Mouse (Mus musculus) embryonic fibroblast, embryonic 13.5 days (primary cell): ENCODE results near the gene Baz2b. TPM values are rescaled to one million over a fixed set of nuclear protein-coding genes. Genes with fewer than 3 reads are reported as not detected.
"Not testable (repeated sequence)": the region's sequence is repeated elsewhere in the genome, so short reads cannot be mapped to it uniquely, and the experiment has no call there.

Experiments used
- H3K27ac ChIP-seq: 2 replicates; pipeline ENCODE4 v1.5.1; 2012; ENCODE audit warnings: low read length, control low read depth, inconsistent platforms; ENCODE audit not compliant: insufficient read depth
- H3K4me1 ChIP-seq: 2 replicates; pipeline ENCODE4 v1.6.1; 2011; ENCODE audit warnings: low read length; ENCODE audit not compliant: control insufficient read depth, insufficient read depth
- H3K4me3 ChIP-seq: 2 replicates; pipeline ENCODE4 v1.5.1; 2011; ENCODE audit warnings: mild to moderate bottlenecking, control low read depth, low read length; ENCODE audit not compliant: insufficient read depth
- CTCF ChIP-seq: IDR thresholded peaks from 2 replicates; pipeline ENCODE4 v1.5.1; 2011; ENCODE audit warnings: mild to moderate bottlenecking, control low read depth, low read length, moderate library complexity, borderline replicate concordance; ENCODE audit not compliant: insufficient read depth
- POLR2A ChIP-seq: IDR thresholded peaks from 2 replicates; pipeline ENCODE4 v1.6.1; 2011; ENCODE audit warnings: low read depth, mild to moderate bottlenecking, control low read depth, low read length, moderate library complexity
- polyA plus RNA-seq: library from polyadenylated mRNA; stranded (reverse); fragments of >200 nt; gene quantifications from 2 replicates; pipeline ENCODE4 v1.2.4, GENCODE M21; 2011; ENCODE audit warnings: low read depth; ENCODE audit not compliant: missing spikeins, insufficient read length

Gene Baz2b
- polyA plus RNA-seq, 1 experiment = 31.9 TPM

DNA sequence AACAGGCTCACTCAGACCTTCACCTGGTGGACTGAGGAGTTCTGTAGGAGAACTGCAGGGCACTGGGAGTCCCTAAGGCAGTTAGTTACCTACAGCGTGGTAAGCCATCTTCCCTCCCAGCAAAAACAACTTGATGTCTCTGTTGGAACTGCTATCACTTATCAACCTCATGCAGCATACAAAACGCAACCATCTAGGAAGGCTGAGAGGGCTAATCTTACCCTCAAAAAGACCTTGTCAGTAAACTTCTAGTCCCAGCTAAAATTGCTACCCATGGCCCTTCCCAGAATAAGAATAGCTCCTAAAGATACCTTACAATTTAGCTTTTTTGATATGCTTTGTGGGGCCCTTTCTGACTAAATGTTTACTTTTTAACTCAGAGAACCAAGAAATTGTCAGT is 67.4 kb downstream of the Baz2b start:
- H3K4me3 ChIP-seq = no peak overlapping the region
- no peak overlapping the region for H3K27ac ChIP-seq
- no peaks in the 10 kb centered on the region for H3K4me1 ChIP-seq
- TF ChIP-seq CTCF (no peak), POLR2A (no peak)

DNA sequence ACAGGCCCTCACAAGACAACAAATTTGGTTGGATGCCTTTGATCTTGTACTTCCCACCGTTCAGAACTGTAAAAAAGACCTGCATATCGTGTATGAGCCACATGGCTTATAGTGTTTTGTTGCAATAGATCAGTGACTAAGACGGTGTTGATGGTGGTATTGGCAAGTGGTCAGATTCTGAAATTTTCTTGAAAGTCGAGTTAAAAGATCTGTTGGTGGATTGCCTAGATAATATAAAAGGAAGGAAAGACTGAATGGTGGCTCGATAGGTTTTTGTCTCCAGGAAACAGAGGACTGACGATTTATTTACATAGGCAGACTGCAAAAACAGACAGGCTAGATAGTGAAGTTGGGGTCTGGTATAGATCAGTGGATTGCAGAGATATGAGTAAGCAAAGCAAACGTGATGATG is 70.9 kb downstream of the Baz2b start:
- no peaks in the 10 kb centered on the region for H3K4me1 ChIP-seq
- no peak overlapping the region for H3K27ac ChIP-seq
- no peak for TF ChIP-seq CTCF
- no peak for TF ChIP-seq POLR2A
- no peak overlapping the region for H3K4me3 ChIP-seq

DNA sequence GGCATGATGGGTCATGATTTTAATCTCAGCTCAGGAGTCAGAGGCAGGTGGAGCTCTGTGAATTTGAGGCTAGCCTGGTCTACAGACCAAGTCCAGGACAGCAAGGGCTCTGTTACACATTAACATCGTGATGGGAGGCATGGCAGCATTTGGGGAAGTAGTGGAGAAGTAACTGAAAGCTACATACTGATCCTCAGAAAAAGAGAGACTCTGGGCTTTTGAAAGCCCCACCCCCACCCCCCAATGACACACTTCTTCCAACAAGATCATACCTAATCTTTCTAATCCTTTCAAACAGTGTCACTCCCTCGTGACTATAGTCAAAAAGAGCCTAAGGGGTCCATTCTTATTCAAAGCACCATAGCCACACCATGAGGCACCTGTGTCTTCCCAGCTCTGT is 73.8 kb downstream of the Baz2b start:
- H3K4me1 ChIP-seq = no peaks in the 10 kb centered on the region; the same call in 1 of the 2 replicates
- TF ChIP-seq CTCF (no peak), POLR2A (no peak)
- H3K4me3 ChIP-seq = no peak overlapping the region
- H3K27ac ChIP-seq = no peak overlapping the region

DNA sequence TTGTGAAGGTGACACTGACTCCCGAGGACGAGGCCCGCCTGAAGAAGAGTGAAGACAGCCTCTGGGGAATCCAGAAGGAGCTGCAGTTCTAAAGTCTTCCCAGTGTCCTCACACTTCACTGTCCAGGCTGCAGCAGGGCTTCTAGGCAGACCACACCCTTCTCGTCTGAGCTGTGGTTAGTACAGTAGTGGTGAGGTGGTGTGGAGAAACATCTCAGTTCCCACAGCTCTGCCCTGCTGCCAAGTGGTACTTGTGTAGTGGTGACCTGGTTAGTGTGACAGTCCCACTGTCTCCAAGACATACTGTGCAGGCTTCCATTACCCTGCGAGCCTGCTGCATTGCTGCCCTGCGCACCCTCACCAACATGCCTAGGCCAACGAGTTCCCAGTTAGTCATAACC is 74.7 kb downstream of the Baz2b start:
- not testable (repeated sequence) for H3K4me3 ChIP-seq, H3K4me1 ChIP-seq, H3K27ac ChIP-seq

DNA sequence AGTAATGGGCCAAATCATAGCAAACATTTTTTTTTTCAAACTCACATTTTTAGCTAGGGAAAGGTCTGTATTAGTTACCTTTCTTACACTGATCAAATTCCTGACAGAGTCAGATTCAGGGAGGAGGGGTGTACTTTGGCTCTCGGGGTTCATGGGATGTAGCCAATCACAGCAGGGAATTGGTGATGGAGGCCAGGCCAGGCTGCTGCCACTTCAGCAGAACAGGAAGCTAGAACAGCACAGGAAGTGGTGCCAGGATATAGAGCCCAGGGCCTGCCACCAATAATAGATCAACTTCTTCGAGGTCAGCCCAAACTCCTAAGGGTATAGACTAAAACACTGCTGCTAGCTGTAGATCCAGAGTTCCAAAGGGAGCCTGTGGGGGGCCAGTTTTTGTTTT is 76.6 kb downstream of the Baz2b start:
- H3K4me1 ChIP-seq = no peaks in the 10 kb centered on the region; the same call in 1 of the 2 replicates
- TF ChIP-seq CTCF (no peak), POLR2A (no peak)
- H3K4me3 ChIP-seq = no peak overlapping the region
- H3K27ac ChIP-seq = no peak overlapping the region

DNA sequence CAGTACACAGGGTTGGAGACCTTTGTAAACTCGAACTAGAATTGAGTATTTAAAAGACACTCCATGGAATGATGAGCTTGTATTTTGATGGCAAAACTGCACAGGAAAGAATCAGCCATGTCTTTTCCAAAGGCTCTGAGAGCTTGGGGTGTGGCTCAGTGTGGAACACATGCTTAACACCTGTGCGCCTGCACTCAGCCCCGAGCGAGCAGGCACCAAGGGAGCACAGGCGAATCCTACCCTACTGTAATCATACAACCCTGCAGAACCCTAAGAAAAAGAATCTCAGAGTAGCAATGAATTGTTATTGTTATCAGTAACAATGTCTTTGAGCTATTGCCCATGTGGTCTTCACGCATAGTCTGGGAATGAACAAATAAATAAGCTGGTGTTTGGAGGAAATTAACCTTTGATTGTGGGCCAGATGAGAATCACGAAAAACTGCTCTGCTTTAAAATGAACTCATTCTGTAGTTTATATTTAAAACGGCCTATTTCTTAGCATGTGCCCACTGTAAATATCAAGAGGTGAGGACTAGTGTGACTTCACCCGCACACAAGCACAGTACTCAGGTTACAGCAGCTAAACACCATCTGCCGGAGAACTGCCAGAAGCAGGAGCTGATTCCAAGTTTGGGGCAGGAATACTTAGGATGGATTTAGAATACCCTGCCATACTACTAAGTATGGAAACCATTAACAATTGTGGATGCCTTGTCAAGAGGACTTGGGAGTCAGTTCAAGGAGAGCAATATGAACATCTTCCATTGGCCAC is 77.2 kb downstream of the Baz2b start:
- Histone ChIP-seq H3K4me1 (no peaks in the 10 kb centered on the region; the same call in 1 of the 2 replicates), H3K4me3 (no peak overlapping the region), H3K27ac (no peak overlapping the region)
- no peak for TF ChIP-seq CTCF
- TF ChIP-seq POLR2A = no peak

DNA sequence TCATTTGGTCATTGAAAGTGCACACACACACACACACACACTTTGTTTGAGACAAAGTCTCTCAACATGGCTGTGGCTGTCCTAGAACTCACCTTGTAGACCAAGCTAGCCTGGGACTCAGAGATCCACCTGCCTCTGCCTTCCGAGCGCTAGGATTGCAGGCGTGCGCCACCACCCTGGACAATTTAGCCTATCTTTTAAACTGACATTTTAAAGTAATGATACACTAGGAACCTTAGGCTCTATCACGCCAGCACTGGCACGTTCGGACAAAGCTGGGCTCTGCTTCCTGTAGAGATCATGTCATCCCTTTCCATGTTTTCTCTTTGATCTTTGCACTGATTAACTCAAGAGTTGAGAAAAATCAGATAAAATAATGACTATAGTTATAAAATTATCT is 81.0 kb downstream of the Baz2b start:
- Histone ChIP-seq H3K27ac (no peak overlapping the region), H3K4me1 (no peaks in the 10 kb centered on the region; the same call in 1 of the 2 replicates), H3K4me3 (no peak overlapping the region)
- TF ChIP-seq POLR2A = no peak
- TF ChIP-seq CTCF = no peak

DNA sequence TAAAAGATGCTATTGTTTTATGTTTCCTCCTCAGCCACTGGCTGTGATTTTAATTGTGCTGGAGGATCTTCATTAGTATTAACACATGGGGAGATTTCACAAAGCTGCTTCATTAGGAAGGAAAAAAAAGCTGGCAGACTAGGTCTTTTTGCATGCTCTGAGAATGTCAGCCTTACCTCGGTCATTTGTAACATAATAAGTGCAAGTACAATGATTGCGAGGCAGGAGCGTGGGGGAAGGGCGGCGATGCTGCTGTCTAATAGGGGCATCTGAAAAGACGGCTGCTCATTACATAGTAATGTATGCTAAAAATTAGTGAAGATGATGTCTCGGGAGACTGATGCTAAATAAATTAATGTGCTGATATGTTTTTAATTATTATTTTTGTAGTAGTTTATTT is 82.8 kb downstream of the Baz2b start:
- Histone ChIP-seq H3K4me1 (no peaks in the 10 kb centered on the region; the same call in none of the 2 replicates), H3K27ac (no peak overlapping the region), H3K4me3 (0 out of 2 replicates have a peak overlapping the region, but pooled peaks have one; percentile 13)
- TF ChIP-seq POLR2A (no peak), CTCF (no peak)

DNA sequence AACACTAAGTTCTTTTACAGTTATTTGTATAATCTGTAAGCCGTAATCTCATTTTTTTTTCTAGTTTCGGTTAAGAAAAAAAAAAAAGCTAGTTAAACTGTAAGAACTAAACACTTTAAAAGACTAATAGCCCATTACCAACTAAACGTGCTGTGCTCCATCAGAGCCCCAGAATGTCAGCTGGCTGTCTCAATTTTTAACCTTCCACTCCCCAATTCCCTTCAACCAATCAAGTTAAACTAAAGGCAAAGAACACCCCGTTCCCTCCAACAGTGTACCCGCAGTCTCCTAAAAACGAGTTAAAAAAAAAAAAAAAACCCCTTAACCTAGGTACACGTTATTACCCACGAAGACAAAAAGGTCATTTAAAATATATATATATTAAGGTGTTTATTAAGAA is 83.3 kb downstream of the Baz2b start:
- peak overlapping the region; percentile 83; the same call in 1 of the 2 replicates for H3K4me3 ChIP-seq
- H3K4me1 ChIP-seq = no peaks in the 10 kb centered on the region; the same call in 1 of the 2 replicates
- no peak overlapping the region for H3K27ac ChIP-seq
- TF ChIP-seq CTCF = no peak
- no peak for TF ChIP-seq POLR2A

DNA sequence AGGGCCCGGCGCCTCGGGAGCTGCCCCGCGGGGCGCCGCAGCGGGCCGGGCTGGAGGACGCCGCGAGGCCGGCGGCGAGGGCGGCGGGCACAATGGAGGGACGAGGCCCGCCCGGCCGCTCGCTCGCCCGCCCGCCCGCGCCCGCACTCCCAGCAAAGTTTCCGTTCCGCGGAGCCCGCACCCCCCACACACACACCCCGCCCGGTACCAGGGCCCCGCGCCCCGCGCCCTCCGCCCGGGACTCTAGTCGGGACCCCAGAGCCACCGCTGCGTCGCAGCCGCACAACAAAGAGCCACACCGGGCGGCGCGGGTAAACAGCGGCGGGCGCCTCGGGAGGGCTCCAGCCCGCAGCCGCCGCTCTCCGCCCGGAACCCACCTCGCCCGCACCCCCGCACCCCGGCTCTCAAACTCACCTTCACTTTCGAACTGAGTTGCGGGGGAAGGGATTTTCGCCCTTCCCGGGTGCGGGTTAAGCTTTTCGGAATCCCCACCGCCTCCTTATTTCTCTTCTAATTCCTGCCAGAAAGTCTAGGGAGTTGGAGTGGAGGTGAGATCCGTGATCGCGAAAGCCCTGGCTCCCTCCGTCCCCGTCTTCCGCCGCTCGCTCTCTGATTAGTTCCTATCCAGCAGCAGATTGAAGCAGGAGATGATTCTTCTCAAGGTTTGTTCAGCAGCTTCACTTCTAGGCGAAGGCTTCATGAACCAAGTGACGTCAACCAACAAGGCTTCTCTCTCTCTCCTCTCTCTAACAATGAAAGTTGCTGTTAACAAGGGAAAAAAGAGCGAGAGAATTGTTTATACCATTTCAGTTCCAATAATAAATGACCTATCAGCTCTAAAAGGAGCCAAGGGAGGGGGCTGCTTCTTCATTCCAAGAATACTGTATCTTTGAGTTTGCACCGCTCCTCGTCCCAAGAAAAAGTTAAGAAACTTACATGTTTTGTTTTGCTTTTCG is 84.3 kb downstream of the Baz2b start:
- H3K4me3 ChIP-seq = peak overlapping the region; percentile 83
- no peak for TF ChIP-seq CTCF
- peak; percentile 67 for TF ChIP-seq POLR2A

More for the DNA sequence above, 84.3 kb downstream of the Baz2b start:
- Histone ChIP-seq H3K27ac (peak overlapping the region; percentile 81), H3K4me1 (no peaks in the 10 kb centered on the region; the same call in 1 of the 2 replicates)
